Mouse (Mus musculus): ENCODE results near the gene Vmn1r128.
"Not testable (repeated sequence)": the region's sequence is repeated elsewhere in the genome, so short reads cannot be mapped to it uniquely, and the experiment has no call there.

GRCm38 (mm10) chr7:21301367-21301766 is 47.8 kb upstream of the Vmn1r128 start, which contains the start of gene Vmn1r126:
- TF ChIP-seq GATA1 (IDR thresholded peaks at IDR 0.05; ENCODE audit: borderline replicate concordance, low read length); FLI1 (IDR thresholded peaks at IDR 0.05; ENCODE audit: low read length): not testable (repeated sequence)

Data from megakaryocyte, embryonic 14.5 days (primary cell).